Mouse (Mus musculus) granulocyte monocyte progenitor cell, adult 5-6 weeks (primary cell): ENCODE results near the gene Enah. TPM values are rescaled to one million over a fixed set of nuclear protein-coding genes. Genes with fewer than 3 reads are reported as not detected.

ENCODE experiments used
- ATAC-seq: replicated peaks from 2 replicates; pipeline ENCODE4 v1.8.0; 2016; ENCODE audit warnings: mild to moderate bottlenecking, moderate TSS enrichment, inconsistent platforms; ENCODE audit not compliant: poor library complexity, severe bottlenecking
- total RNA-seq, 2 experiments: library from RNA; stranded (forward) in 1 of 2; stranded (reverse) in 1 of 2; fragments of 200-712, 200-1000 nt in 1 of 2; fragments of >200 nt in 1 of 2; fragmentation: Nextera tagmentation in 1 of 2; gene quantifications; 2 replicates each; pipeline ENCODE4 v1.2.3; 2014 to 2017

Gene Enah
- total RNA-seq (2014; fragmentation: Nextera tagmentation): 3.4 and 3.6 TPM in 2 replicates
- total RNA-seq (2017): 1.2 and 1.8 TPM in 2 replicates

GRCm38 (mm10) chr1:182019926-182020801 is at the start of gene Enah:
Gene Enah (minus strand): TSS chr1:182019990.
- ATAC-seq: peak; percentile 46

- no peak for ATAC-seq
These were observed 48.3 kb upstream of the Enah start for GRCm38 (mm10) chr1:182068136-182068535.

GRCm38 (mm10) chr1:182066527-182067465 is 47.0 kb upstream of the Enah start:
- ATAC-seq: no peak

- no peak; the same call in 1 of the 2 replicates for ATAC-seq
These were observed 43.9 kb upstream of the Enah start for GRCm38 (mm10) chr1:182063716-182064115.

- no peak for ATAC-seq
These were observed 43.0 kb upstream of the Enah start for GRCm38 (mm10) chr1:182062801-182063200.

- ATAC-seq: no peak
These were observed 41.4 kb upstream of the Enah start for GRCm38 (mm10) chr1:182061203-182061602.

GRCm38 (mm10) chr1:182059806-182060205 is 40.0 kb upstream of the Enah start:
- ATAC-seq: no peak

GRCm38 (mm10) chr1:182057998-182058397 is 38.2 kb upstream of the Enah start:
- no peak for ATAC-seq

GRCm38 (mm10) chr1:182055122-182055521 is 35.3 kb upstream of the Enah start:
- no peak for ATAC-seq

- ATAC-seq: no peak
These were observed 34.9 kb upstream of the Enah start for GRCm38 (mm10) chr1:182054651-182055050.

- no peak for ATAC-seq
These were observed 33.2 kb upstream of the Enah start for GRCm38 (mm10) chr1:182052973-182053372.

- no peak for ATAC-seq
These were observed 32.6 kb upstream of the Enah start for GRCm38 (mm10) chr1:182052385-182052784.

- ATAC-seq: no peak
These were observed 30.0 kb upstream of the Enah start for GRCm38 (mm10) chr1:182049813-182050212.

GRCm38 (mm10) chr1:182048101-182048500 is 28.3 kb upstream of the Enah start:
- no peak for ATAC-seq

- no peak for ATAC-seq
These were observed 27.4 kb upstream of the Enah start for GRCm38 (mm10) chr1:182047016-182047690.

GRCm38 (mm10) chr1:182045208-182045607 is 25.4 kb upstream of the Enah start:
- ATAC-seq: peak; percentile 99

GRCm38 (mm10) chr1:182040538-182040937 is 20.7 kb upstream of the Enah start:
- no peak for ATAC-seq

GRCm38 (mm10) chr1:182031757-182032156 is 12.0 kb upstream of the Enah start:
- ATAC-seq: no peak

GRCm38 (mm10) chr1:182031066-182031465 is 11.3 kb upstream of the Enah start:
- ATAC-seq: no peak

- no peak for ATAC-seq
These were observed 10.3 kb upstream of the Enah start for GRCm38 (mm10) chr1:182029989-182030649.
